Mouse (Mus musculus): ENCODE measurements around the gene Igsf10. TPM values are rescaled to one million over a fixed set of nuclear protein-coding genes. Genes with fewer than 3 reads are reported as not detected.

Gene Igsf10
- polyA plus RNA-seq, 1 experiment from 2014 or later = 26.0 TPM

GRCm38 (mm10) chr3:59270811-59271210 is 73.4 kb downstream of the Igsf10 start:
- DNase-seq (ENCODE audit: low spot score) (no peak), ATAC-seq (ENCODE audit: low read depth) (no peak)
- H3K4me3 ChIP-seq (ENCODE audit: low read depth, low read length) = no peak overlapping the region
- no peak overlapping the region for H3K9ac ChIP-seq (ENCODE audit: low read depth, low read length)
- H3K9me3 ChIP-seq (ENCODE audit: control insufficient read depth, low read length) = no peaks in the 10 kb centered on the region
- H3K27me3 ChIP-seq (replicated peaks; ENCODE audit: control insufficient read depth, insufficient read depth, low read length) = no peaks in the 10 kb centered on the region
- no peaks in the 10 kb centered on the region for H3K4me1 ChIP-seq (ENCODE audit: control insufficient read depth, insufficient read depth, low read length)
- no peak overlapping the region for H3K27ac ChIP-seq (replicated peaks; ENCODE audit: low read depth, low read length)
- no peak overlapping the region for H3K4me2 ChIP-seq (ENCODE audit: low read depth, low read length)
- 0 out of 2 replicates have a peak, but pooled peaks cover 5% of the 10 kb centered on the region for H3K36me3 ChIP-seq (ENCODE audit: control insufficient read depth, insufficient read depth, low read length)
- WGBS = 95% methylated on average over 6 of the region's 6 CpGs

Other genes starting within 250 kb of the Igsf10 start
- 0.80 and 1.1 TPM in 2 replicates for gene Gpr171, start 242.6 kb downstream of the Igsf10 start, polyA plus RNA-seq (2014; fragmentation: Nextera tagmentation; extraction: Ambion mirVana)
- 1.8 and 2.1 TPM in 2 replicates for gene P2ry14, start 190.8 kb downstream of the Igsf10 start, polyA plus RNA-seq (2014; fragmentation: Nextera tagmentation; extraction: Ambion mirVana)
- 7.4 and 7.9 TPM in 2 replicates for gene Gpr87, start 149.3 kb downstream of the Igsf10 start, polyA plus RNA-seq (2014; fragmentation: Nextera tagmentation; extraction: Ambion mirVana)
- 2.0 and 2.5 TPM in 2 replicates for gene P2ry13, start 133.5 kb downstream of the Igsf10 start, polyA plus RNA-seq (2014; fragmentation: Nextera tagmentation; extraction: Ambion mirVana)
- gene P2ry12, start 81.5 kb downstream of the Igsf10 start, polyA plus RNA-seq (2014; fragmentation: Nextera tagmentation; extraction: Ambion mirVana) = 2.8 and 3.7 TPM in 2 replicates

Measured in embryonic facial prominence, embryonic 14.5 days (tissue).